Mouse (Mus musculus) embryonic facial prominence, embryonic 10.5 days (tissue): ENCODE data around the gene Pcp4l1. TPM values are rescaled to one million over a fixed set of nuclear protein-coding genes. Genes with fewer than 3 reads are reported as not detected.
A peak's percentile ranks its signal among the peaks of the same experiment; 100 is the strongest.
"Not testable (repeated sequence)": the region's sequence is repeated elsewhere in the genome, so short reads cannot be mapped to it uniquely, and the experiment has no call there.

Source experiments
- DNase-seq: peaks from one replicate; pipeline ENCODE4 v3.0.0-alpha.2; 2017; ENCODE audit warnings: low spot score
- H3K27ac ChIP-seq: fragments of 300-500 bp; sonication (generic); replicated peaks from 2 replicates; pipeline ENCODE4 v1.5.1; 2016; ENCODE audit warnings: mild to moderate bottlenecking
- H3K27me3 ChIP-seq: fragments of 300-500 bp; sonication (generic); replicated peaks from 2 replicates; pipeline ENCODE4 v1.6.1; 2016; ENCODE audit warnings: low read depth, mild to moderate bottlenecking; ENCODE audit not compliant: poor library complexity, severe bottlenecking
- H3K36me3 ChIP-seq: fragments of 300-500 bp; sonication (generic); replicated peaks from 2 replicates; pipeline ENCODE4 v1.6.1; 2016; ENCODE audit warnings: mild to moderate bottlenecking, moderate library complexity
- H3K4me1 ChIP-seq: fragments of 300-500 bp; sonication (generic); 2 replicates; pipeline ENCODE4 v1.6.1; 2016
- H3K4me3 ChIP-seq: fragments of 300-500 bp; sonication (generic); 2 replicates; pipeline ENCODE4 v1.5.1; 2016; ENCODE audit warnings: mild to moderate bottlenecking, moderate library complexity
- H3K9me3 ChIP-seq: fragments of 300-500 bp; sonication (generic); 2 replicates; pipeline ENCODE4 v1.6.1; 2016; ENCODE audit warnings: mild to moderate bottlenecking
- WGBS: fragments of 180-500 bp; shearing (Covaris S2); methylation state at CpG from one replicate; pipeline ENCODE4 v1.1.7; 2016; 5-methylcytosine and 5-hydroxymethylcytosine counted together
- polyA plus RNA-seq: library from polyadenylated mRNA; unstranded; fragments of >200 nt; fragmentation: Nextera tagmentation; extraction: Ambion mirVana; gene quantifications from 2 replicates; pipeline ENCODE4 v1.2.1, GENCODE M21; 2016

Gene Pcp4l1
- polyA plus RNA-seq, result 5.2 and 6.7 TPM in 2 replicates

- WGBS, result under 1% methylated on average over 33 of the region's 33 CpGs
- Histone ChIP-seq H3K9me3 (no peaks in the 10 kb centered on the region), H3K4me3 (peak within 1 kb of the TSS; percentile 72), H3K27ac (no peak within 1 kb of the TSS), H3K4me1 (peaks cover 38% of the 10 kb centered on the region), H3K36me3 (no peaks in the 10 kb centered on the region), H3K27me3 (peaks cover 87% of the 10 kb centered on the region)
- peak; percentile 80 for DNase-seq
Measured at GRCm38 (mm10) chr1:171195887-171196397, at the start of gene Pcp4l1. TSS of gene Pcp4l1 (minus strand) at chr1:171196268.

DNA sequence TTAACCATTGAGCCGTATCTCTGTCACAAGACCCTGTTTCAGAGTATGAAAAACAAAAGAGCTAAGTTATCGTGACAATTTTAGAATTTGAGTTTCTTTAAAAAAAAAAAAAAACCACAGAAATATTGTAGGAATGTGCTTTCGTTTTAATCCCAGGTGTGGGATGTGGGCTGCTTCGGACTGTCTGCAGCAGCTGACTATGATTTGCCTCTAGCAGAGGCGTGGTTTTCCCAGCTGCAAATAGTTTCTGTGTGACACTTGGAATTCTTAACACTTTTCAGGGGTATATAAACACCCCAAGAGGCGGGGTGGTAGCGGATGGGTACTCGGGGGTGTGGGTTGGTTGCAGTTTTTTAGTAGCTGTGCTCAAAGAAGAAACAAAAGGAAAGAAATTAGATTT lies 49.3 kb upstream of the Pcp4l1 start:
- Histone ChIP-seq H3K27me3 (no peaks in the 10 kb centered on the region), H3K9me3 (no peaks in the 10 kb centered on the region), H3K36me3 (peaks cover 52% of the 10 kb centered on the region), H3K27ac (no peak overlapping the region), H3K4me1 (peaks cover 43% of the 10 kb centered on the region), H3K4me3 (no peak overlapping the region)
- no peak for DNase-seq
- 89% methylated on average over 8 of the region's 8 CpGs for WGBS

GRCm38 (mm10) chr1:171241952-171242351 lies 45.9 kb upstream of the Pcp4l1 start:
- H3K27me3 ChIP-seq, H3K4me3 ChIP-seq, H3K27ac ChIP-seq, DNase-seq, H3K9me3 ChIP-seq: not testable (repeated sequence)
- peaks cover 86% of the 10 kb centered on the region for H3K36me3 ChIP-seq
- 86% methylated on average over 12 of the region's 12 CpGs for WGBS
- peaks cover 14% of the 10 kb centered on the region for H3K4me1 ChIP-seq

- no peak for DNase-seq
- Histone ChIP-seq H3K4me3 (no peak overlapping the region), H3K9me3 (no peaks in the 10 kb centered on the region), H3K27me3 (no peaks in the 10 kb centered on the region), H3K4me1 (peaks cover 9% of the 10 kb centered on the region), H3K27ac (no peak overlapping the region), H3K36me3 (peaks cover 96% of the 10 kb centered on the region)
- WGBS, result 89% methylated on average over 10 of the region's 10 CpGs
Measured at GRCm38 (mm10) chr1:171240911-171241310, 44.8 kb upstream of the Pcp4l1 start.

GRCm38 (mm10) chr1:171239992-171240744 lies 44.1 kb upstream of the Pcp4l1 start:
- Histone ChIP-seq H3K4me1 (0 out of 2 replicates have a peak, but pooled peaks cover 2% of the 10 kb centered on the region), H3K36me3 (peaks cover 97% of the 10 kb centered on the region), H3K4me3 (no peak overlapping the region), H3K27me3 (no peaks in the 10 kb centered on the region), H3K9me3 (no peaks in the 10 kb centered on the region), H3K27ac (no peak overlapping the region)
- WGBS, result 79% methylated on average over 15 of the region's 15 CpGs
- no peak for DNase-seq

DNA sequence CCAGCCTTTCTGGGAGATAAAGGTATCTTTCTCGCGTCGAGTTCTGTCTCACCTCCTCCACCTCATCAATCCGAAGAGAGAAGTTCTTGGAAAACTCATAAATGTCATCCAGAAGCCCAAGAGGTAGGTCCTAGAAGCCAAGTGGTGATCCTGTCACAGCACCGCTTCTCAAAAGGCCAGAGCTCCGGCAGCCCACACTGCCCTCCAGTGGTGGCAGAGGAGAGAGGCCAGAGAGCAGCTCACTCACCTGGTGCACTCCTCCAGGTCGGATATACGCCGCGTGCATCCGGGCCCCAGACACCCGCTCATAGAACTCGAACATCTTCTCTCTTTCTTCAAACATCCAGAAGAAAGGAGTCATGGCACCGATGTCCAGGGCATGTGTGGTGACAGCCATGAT lies 42.4 kb upstream of the Pcp4l1 start:
- peaks cover 100% of the 10 kb centered on the region for H3K36me3 ChIP-seq
- WGBS, result 74% methylated on average over 14 of the region's 14 CpGs
- H3K27me3 ChIP-seq, result no peaks in the 10 kb centered on the region
- H3K4me3 ChIP-seq, result no peak overlapping the region
- H3K9me3 ChIP-seq, result no peaks in the 10 kb centered on the region
- peak; percentile 72 for DNase-seq
- H3K4me1 ChIP-seq, result peaks cover 4% of the 10 kb centered on the region; the same call in 1 of the 2 replicates
- H3K27ac ChIP-seq, result no peak overlapping the region

- Histone ChIP-seq H3K4me3 (no peak overlapping the region), H3K9me3 (no peaks in the 10 kb centered on the region), H3K27ac (no peak overlapping the region), H3K4me1 (peaks cover 7% of the 10 kb centered on the region; the same call in 1 of the 2 replicates), H3K36me3 (peaks cover 94% of the 10 kb centered on the region), H3K27me3 (no peaks in the 10 kb centered on the region)
- no peak for DNase-seq
- WGBS, result 84% methylated on average over 6 of the region's 6 CpGs
Measured at GRCm38 (mm10) chr1:171237438-171237837, 41.4 kb upstream of the Pcp4l1 start.

GRCm38 (mm10) chr1:171235791-171236190 lies 39.7 kb upstream of the Pcp4l1 start:
- no peak overlapping the region for H3K27ac ChIP-seq
- H3K4me1 ChIP-seq, result peaks cover 17% of the 10 kb centered on the region
- H3K4me3 ChIP-seq, result no peak overlapping the region
- H3K36me3 ChIP-seq, result peaks cover 77% of the 10 kb centered on the region
- H3K27me3 ChIP-seq, result no peaks in the 10 kb centered on the region
- no peaks in the 10 kb centered on the region for H3K9me3 ChIP-seq
- WGBS, result 91% methylated on average over 4 of the region's 4 CpGs
- DNase-seq, result no peak

- no peak overlapping the region for H3K27ac ChIP-seq
- WGBS, result 92% methylated on average over 4 of the region's 4 CpGs
Measured at GRCm38 (mm10) chr1:171234538-171234937, 38.5 kb upstream of the Pcp4l1 start.

GRCm38 (mm10) chr1:171234126-171234525 lies 38.1 kb upstream of the Pcp4l1 start, which contains the start of gene Fcer1g:
TSS of gene Fcer1g (minus strand) at chr1:171234365.
- Histone ChIP-seq H3K4me1 (peaks cover 32% of the 10 kb centered on the region), H3K27ac (no peak within 1 kb of the TSS), H3K4me3 (no peak within 1 kb of the TSS), H3K36me3 (peaks cover 60% of the 10 kb centered on the region), H3K9me3 (no peaks in the 10 kb centered on the region), H3K27me3 (no peaks in the 10 kb centered on the region)
- 91% methylated on average over 14 of the region's 14 CpGs for WGBS
- no peak for DNase-seq

More at GRCm38 (mm10) chr1:171234538-171234937, 38.5 kb upstream of the Pcp4l1 start:
- no peak overlapping the region for H3K4me3 ChIP-seq
- peaks cover 65% of the 10 kb centered on the region for H3K36me3 ChIP-seq
- H3K27me3 ChIP-seq, result no peaks in the 10 kb centered on the region
- DNase-seq, result no peak
- H3K9me3 ChIP-seq, result no peaks in the 10 kb centered on the region
- H3K4me1 ChIP-seq, result peaks cover 28% of the 10 kb centered on the region

GRCm38 (mm10) chr1:171232800-171233730 lies 37.0 kb upstream of the Pcp4l1 start:
- H3K27me3 ChIP-seq, result no peaks in the 10 kb centered on the region
- H3K36me3 ChIP-seq, result peaks cover 50% of the 10 kb centered on the region
- no peak for DNase-seq
- no peak overlapping the region for H3K4me3 ChIP-seq
- peaks cover 36% of the 10 kb centered on the region for H3K4me1 ChIP-seq
- WGBS, result 86% methylated on average over 12 of the region's 12 CpGs
- H3K9me3 ChIP-seq, result no peaks in the 10 kb centered on the region
- H3K27ac ChIP-seq, result no peak overlapping the region

GRCm38 (mm10) chr1:171232348-171232747 lies 36.3 kb upstream of the Pcp4l1 start:
- H3K9me3 ChIP-seq, result no peaks in the 10 kb centered on the region
- H3K36me3 ChIP-seq, result peaks cover 43% of the 10 kb centered on the region
- H3K27ac ChIP-seq, result no peak overlapping the region
- WGBS, result 87% methylated on average over 5 of the region's 5 CpGs
- peaks cover 36% of the 10 kb centered on the region for H3K4me1 ChIP-seq
- no peaks in the 10 kb centered on the region for H3K27me3 ChIP-seq
- no peak for DNase-seq
- no peak overlapping the region for H3K4me3 ChIP-seq
